Mouse (Mus musculus) liver, adult 2 months (tissue): ENCODE data around the gene Tlr9.

ENCODE experiments used
- CTCF ChIP-seq: fragments of 200-500 bp; IDR thresholded peaks from 2 replicates; pipeline ENCODE4 v1.5.1; 2011; ENCODE audit warnings: low read depth, low read length, control low read depth
- POLR2A ChIP-seq: fragments of 200-500 bp; IDR thresholded peaks from 2 replicates; pipeline ENCODE4 v1.6.1; 2011; ENCODE audit warnings: low read length, control low read depth; ENCODE audit not compliant: insufficient read depth; ENCODE audit errors: extremely low read depth

DNA sequence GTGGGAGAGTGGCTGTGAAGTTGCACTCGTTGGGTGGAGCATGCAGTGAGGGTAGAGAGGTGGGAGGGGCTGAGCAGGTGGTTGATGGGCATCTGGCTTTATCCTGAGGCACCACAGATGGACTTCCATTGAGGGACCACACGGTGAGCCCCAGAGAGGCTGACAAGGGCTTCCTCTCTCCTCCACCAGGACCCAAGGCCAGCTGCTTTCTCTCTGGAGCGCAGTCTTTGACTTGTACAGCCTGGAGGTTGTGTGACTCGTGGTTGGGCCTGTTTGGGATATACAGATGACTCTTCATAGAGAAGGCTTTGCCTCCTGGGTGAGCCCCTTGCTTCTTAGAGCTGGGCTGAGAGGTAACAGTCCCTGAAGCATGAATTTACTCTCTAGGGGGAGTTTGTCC lies 46.0 kb downstream of the Tlr9 start:
- no peak for TF ChIP-seq POLR2A
- TF ChIP-seq CTCF = no peak
